Mouse (Mus musculus) cerebellum, adult (tissue): ENCODE measurements around the gene Cpsf2.

Experiments
- ATAC-seq: cut with Nextera tagmentation; 2 replicates; pipeline ENCODE4 v1.9.2; 2017; ENCODE audit warnings: mild to moderate bottlenecking, moderate library complexity, mixed read lengths; ENCODE audit not compliant: insufficient number of reproducible peaks, low FRiP score, low TSS enrichment

Gene Cpsf2

DNA sequence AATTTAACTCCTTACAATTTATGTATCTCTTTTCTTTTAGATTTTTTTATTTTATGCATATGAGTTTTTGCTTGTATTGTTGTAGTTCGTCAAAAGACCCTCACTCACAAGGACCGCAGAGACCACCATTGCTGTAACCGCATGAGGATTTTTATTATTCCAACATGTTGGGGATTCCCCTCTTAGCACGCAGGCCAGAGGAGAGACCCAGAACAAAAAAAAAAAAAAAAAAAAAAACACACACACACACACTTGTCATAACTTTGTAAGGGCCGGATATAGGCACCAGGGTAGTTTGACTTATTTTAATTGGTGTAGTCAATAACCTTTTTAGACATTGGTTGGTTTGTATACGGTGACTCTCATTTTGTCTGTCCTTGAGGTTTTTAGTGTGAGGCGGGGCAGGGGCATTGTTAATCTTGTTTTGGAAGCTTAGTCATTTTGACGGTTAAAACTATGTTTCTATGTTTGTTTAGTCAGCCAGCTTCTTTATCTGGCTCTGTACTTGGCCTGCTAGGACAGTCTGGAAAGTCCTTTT is 3.5 kb downstream of the Cpsf2 start:
- no peak for ATAC-seq

DNA sequence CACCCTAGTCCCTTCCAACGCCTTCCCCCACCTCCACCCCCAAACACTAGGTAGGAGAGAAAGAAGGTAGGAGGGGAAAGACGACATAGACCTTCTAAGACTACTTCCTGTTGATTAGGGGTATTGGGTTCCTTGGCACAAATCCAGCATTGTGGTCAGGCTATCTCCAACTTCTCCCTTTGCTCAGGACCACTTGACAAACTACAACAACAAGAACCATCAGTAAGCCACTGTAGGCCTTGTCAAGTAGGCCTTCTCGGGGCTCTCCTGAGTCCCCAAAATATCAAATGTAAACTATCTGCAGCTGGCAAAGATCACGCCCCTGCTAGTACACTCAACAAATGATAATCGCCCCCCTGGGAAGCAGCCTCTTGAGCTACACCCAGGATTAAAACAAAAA is 4.5 kb downstream of the Cpsf2 start:
- ATAC-seq, result no peak

DNA sequence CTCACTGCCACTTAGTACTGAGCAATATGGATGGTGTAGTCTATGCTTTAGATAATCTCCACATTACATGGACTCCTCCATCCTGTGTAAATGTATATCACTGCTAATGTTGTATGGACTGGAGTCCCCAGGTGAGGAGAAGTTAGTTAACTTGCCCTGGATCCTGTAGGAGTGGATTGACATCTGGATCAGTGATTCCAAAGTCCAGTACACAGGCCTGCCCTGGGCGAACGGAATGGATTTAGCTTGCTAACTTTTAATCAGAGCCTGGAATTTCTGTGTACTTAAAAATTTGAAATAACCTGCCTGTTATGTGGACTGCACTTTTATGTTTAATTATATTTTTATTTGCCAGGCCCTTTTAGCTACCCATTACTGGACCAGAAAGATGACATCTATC is 5.8 kb downstream of the Cpsf2 start:
- ATAC-seq, result no peak

DNA sequence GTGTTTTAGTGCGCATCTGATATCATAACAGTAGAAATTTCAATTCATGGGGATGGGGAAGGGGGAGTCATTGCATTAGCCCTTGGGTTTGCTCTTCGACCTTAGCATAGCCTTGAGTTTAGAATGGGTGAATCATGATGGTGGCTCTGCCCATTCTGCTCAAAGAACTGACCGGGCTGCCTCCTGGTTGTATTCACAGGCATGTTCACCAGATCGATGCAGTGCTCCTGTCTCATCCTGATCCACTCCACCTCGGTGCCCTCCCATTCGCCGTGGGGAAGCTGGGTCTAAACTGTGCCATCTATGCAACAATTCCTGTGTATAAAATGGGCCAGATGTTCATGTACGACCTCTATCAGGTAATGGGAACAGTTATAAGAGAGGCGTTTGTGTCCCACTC is 7.2 kb downstream of the Cpsf2 start:
- ATAC-seq, result no peak

DNA sequence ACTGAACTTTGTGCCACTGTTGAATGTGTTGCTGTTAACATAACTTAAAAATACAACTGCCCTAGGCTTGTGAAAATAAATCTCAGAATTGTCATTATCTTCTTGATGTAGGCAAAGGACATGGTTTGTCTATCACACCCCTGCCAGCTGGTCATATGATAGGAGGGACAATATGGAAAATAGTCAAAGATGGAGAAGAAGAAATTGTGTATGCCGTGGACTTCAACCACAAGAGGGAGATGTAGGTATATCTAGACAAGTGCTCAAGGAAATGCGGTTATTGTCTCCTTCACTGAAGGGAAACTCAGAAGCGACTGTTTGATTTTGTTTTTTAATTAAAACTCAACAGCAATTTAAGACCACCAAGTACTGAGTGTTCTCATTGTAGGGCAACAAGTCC is 9.3 kb downstream of the Cpsf2 start:
- no peak for ATAC-seq

DNA sequence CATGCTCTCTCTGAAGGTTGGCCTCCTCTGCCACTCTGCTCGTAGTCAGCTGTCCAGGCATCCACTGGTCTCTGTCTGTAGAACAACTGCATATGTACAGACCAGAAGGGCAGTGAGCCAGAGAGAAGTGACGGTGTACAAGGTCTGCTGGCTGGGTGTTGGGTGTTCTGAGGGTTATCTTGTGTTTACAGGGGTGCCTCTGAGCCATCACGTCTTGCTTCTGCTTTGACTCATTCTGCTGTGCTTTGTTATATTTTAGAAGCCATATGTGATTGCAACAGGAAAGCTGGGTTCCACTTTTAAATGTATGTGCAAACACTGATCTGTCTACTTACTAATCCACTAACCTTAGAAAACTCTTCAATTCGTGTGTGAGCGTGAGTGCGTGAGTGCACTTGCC is 11.9 kb downstream of the Cpsf2 start:
- ATAC-seq, result no peak

DNA sequence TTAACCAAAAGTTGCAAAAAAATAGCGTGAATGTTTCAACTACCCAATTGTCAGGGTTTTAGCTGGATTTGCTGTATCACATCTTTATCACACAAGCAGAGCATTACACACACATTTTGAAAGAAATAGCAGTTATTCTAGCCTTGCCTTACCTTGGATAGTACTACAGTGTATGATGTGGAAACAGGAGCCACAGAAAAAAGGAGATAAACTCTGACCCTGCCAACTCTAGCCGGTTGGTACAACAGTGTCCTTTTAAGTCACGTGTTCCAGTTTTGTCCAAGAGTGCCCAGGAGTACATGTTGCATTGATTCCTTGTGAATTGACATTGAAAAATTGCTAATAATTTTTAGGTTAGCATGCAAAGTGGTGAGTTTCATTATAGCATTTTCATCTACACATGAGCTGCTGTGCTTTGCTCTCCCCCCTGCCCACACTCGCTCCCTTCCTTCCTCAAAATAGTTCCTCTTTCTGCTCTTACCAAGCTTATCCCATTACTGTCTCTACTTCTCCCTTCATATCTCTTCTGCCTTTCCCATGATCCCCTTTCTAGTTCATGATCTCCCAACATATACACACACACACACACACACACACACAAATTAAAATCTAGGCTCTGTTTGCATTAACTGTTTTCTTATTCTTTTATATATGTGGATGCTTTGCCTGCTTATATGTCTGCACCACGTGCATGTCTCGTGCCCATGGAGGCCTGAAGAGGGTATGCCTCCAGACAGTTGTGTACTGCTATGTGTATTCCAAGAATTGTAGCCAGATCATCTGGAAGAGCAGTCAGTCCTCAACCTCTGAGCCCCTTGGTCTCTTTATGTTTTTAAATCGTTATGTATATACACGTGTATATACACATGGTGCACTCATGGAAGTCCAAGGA is 19.0 kb downstream of the Cpsf2 start:
- no peak for ATAC-seq

DNA sequence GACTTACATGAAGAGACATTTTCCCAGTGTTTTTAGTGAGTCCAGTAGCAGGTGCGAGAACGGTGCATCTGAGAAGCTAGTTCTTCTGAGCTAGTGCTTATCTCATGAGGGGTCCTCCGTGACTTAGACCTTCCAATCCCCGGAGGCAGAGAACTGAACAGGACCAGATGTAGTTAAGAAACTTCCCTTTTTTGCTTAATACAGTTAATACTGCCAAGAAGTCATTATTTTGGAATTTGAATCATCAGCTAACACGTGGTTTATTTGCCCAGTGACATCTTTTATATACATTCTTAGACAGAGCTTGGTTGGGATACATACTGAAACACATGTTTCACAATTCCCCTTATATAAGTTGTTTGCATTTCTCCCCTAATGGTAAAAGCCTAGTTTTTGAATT is 23.1 kb downstream of the Cpsf2 start:
- no peak for ATAC-seq

DNA sequence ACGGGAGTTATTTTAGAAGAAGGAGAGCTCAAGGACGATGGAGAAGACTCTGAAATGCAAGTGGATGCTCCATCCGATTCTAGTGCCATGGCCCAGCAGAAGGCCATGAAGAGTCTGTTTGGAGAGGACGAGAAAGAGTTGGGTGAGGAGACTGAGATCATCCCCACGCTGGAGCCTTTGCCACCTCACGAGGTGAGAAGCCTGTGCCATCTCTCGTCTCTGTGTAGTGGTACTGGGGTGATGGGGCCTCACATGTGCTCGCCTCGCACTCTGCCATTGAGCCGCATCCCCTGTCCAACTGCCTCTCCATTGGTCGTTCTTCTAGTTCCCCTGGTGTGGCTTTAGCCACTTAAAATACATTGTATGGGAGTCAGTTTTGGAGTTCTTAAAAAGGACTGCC is 25.0 kb downstream of the Cpsf2 start:
- ATAC-seq, result no peak

DNA sequence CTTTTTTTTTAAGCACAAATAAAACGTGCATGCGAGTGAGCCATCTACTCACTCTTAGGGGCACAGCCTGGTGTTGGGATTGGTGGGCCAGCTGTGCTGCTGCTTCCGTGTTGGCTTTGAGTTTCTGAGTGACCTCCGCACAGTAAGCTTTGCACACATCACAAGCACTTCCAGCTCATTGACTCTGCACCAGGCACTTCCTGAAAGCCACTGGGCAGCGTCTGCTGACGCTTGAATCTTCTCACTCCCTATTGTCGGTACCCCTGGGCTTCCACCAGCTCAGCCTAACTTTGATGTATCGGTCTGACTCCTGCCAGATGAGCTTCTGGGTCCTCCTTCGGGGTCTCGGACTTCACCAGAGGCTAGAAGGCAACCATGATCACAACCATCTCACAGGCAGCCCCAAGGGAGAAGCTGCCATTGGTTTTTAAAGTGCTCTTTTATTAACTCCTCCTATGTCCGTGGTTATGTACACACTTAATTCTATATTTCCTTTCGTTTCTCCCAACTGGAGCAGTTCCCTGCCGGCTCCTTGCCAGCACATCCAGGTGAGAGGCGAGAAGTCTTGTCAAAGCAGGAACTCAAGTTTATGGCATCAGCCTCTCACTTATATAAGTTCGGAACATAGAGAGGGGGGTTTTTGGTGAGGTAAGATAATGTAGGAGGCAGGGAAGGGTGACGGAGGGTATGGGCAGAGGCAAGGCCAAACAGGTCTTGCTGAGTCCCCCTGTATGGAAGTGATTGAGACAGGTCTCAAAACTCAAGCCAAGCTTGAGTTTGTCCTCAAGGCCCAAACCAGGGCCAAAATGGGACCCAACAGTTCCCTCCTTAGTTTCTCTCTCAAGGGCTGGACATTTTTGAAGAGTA is 32.6 kb downstream of the Cpsf2 start:
- no peak for ATAC-seq

DNA sequence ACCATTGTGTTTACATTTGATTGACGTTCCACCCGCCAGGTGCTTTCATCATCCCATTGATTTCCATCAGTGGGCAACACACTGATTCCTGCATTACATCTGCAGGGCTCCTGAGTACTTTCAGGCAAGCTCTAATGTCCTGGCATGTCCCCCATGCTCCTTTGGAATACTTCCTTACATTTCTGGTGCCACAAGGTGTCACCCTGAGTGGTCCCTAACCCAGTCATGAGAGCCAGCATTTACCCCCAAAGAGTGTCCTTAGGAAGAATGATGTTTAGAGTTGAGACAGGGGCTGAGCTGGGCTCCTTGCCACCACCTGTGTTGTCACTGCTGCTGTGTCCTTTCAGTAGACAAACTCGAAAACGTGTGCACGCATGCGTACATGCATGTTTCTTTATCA is 33.8 kb downstream of the Cpsf2 start:
- ATAC-seq, result no peak

DNA sequence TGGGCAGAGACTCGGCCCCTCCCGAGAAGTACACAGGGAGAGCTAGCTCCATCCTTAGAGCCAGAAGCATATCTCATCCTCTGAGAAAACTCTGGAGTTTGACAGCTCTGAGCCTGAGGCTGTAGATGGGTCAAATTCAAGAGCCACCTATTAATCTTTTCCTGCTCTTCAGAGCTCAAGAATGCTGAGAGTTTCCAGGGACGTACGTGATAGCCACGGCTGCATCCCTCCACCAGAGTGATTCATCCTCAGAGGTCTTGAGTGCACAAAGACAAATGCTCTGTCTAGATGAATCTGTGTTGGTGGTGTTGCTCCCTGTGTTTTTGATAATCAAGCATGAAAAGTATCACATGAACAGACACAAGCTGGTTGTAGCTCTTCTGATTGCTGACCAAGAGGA is 38.6 kb downstream of the Cpsf2 start:
- no peak for ATAC-seq

DNA sequence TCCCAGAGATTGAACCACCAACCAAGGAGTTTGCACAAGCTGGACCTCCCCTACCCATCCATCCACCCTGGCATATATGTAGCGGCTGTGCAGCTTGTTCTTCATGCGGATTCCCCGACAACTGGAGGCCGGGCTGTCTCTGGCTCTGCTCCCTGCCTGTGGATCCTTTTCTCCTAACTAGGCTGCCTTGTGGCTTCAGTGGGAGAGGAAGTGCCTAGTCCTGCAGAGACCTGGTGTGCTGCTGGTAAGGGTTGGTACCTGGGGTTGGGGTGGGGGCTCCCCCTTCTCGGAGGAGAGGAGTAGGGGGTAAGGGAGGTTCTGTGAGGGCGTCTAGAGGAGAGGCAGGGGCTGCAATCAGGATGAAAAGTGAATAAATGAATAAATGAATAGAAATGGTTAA is 39.3 kb downstream of the Cpsf2 start:
- ATAC-seq, result no peak

DNA sequence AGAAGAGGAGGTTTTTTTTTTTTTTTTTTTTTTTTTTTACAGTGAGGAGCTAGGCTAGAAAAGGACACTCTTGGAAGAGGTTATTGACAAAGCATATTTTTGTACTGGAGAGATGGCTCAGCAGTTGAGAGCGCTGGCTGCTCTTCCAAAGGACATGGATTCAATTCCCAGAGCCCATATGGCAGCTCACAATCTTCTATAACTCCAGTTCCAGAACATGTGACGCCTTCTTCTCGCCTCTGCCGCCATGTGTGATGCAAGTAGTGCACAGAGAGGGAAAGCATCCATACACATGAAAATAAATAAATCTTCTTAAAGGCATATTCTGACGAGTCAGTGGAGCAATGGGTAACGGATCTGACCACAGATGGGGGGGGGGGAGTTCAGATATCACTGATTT is 46.1 kb downstream of the Cpsf2 start:
- ATAC-seq, result no peak

DNA sequence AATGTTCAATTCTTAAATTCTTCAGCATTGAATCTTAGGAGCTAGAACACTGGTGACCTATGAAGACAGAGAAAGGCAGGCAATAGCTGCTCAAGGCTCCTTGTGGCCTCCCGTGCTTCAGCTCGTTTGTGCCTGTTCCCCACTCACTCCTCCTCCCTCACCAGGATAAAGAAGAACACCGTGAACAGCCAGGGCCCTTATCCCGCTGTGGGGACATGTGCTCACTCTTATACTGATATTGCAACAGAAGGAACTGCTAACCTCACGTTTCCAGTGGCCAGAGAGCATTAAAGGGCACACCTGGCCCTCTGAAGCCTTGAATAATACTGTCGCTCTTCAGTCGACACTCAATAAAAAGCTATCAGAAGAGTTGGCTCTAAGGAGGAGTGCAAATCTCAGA is 53.4 kb downstream of the Cpsf2 start:
- ATAC-seq, result no peak

DNA sequence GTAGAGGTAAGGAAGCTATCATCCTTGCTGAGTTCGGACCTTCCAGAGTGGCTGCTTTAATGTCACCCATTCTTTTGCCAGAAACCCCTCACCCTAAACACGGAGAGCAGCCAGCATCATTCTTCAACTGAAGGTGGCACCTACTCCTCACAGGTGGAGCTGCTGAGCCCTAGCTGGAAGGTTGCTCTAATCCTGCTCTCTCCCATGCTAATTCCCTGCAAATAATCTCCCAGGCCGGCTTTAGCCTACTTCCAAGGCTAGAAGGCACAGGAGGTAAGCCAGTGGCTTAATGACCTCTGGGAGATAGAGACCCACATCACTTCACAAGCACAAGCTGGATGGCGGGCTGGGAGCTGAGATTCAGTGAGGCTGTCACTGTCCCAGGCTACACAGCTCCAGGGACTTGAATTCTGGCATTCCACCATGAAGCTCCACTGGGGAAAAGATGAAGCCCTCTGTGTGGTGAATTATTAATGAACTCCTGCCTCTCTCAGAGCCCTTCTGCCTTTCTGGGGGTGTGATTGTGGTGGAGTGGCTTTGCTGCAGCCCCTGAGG is 54.2 kb downstream of the Cpsf2 start:
- ATAC-seq, result no peak

DNA sequence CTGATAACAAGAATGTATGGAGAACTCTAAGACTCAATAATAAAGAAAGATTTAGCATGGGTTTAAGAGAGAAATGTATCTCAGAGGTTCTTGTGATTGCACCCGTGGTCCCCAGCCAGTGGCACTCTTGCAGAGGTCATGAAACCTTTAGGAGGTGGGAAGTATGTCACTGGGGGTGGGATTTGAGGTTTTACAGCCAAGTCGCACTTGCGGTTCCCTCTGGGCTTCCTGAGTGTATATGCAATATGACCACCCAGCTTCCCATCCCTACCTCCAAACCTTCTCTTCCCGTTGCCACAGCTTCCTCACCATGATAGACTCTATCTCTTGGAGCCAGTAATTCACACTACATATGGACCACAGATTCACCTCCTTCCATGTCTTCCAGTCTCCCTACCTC is 59.1 kb downstream of the Cpsf2 start:
- ATAC-seq, result no peak

DNA sequence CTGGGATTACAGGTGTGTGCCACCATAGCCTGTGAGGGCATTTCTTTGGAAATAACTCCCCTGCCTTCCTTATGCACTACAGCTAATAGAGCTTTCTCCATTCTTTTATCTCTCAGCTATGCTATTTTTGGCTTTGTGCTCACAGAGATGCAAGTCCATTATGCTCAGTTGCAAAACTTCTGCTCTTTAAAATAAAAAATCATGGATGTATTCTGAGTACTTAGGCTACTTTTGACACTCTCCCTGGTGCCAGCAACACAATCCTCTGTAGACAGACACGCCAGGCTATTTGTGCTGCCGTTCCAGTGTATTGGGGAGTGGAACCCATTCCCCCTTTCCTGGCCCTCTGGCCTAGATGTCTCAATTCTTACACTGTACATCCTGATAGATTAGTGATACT is 64.1 kb downstream of the Cpsf2 start:
- ATAC-seq, result no peak

DNA sequence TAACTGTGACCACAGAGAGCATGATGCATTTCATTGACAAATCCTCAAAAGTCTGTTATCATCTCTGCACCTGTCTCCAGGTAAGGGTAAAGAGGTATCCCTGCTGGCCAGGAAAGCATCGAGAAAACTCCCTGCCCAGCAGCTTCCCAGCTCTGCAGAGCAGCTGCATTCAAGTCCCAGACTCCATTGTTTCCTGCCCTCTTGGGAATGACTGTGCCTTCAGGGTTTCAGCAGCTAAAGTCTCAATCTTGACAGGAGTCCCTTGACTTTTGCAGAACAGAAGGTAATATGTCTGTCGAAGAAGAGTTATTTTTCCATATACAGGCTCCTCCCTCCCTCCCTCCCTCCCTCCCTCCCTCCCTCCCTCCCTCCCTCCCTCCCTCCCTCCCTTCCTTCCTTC is 65.9 kb downstream of the Cpsf2 start:
- no peak for ATAC-seq

DNA sequence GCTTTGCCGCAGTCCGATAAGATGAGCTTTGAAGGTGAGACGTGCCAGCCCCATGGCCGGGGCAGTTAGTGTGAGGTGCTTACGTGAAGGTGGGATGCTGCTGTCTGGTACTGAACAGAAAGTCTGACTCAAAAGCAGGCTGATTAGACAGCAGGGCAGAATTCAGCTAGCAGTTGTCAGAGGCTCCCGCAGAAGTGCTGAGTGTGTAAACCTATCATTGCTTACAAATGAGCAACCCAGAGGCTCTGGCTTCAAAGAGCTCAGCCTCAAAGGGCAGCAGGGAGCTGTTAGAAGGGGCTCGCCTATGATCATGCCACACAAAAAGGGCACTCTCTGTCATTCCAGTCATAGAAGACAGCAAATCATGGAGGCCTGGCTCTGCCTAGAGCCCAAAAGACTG is 66.5 kb downstream of the Cpsf2 start:
- ATAC-seq, result no peak

DNA sequence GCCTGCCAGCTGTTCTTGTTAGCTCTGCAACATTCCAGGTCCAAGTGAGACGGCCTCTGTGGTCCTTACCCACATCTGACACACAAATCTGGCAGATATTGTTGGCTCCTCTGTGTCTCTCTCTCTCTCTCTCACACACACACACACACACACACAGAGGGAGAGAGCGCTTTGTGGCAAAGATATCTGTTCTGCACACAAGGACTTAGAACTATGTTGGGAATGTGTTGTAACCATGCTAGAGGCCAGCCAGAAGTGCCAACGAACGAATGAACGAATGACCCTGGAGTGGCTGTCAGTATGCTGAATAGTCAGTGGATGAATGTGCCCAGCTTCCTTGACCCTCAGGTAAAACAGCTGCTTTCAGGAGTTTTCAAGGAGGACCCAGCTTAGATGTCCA is 68.1 kb downstream of the Cpsf2 start:
- ATAC-seq, result no peak
